Mouse (Mus musculus) embryonic facial prominence, embryonic 11.5 days (tissue): ENCODE data around the gene Nop53. TPM values are rescaled to one million over a fixed set of nuclear protein-coding genes. Genes with fewer than 3 reads are reported as not detected.

ENCODE experiments used
- ATAC-seq: fragments of 200-750 bp; cut with Nextera tagmentation; replicated peaks from 2 replicates; pipeline ENCODE4 v1.8.0; 2017; ENCODE audit warnings: low read depth; ENCODE audit not compliant: insufficient number of reproducible peaks, low FRiP score, low TSS enrichment
- DNase-seq: peaks from one replicate; pipeline ENCODE4 v3.0.0-alpha.2; 2015; ENCODE audit warnings: low spot score
- H3K27ac ChIP-seq: fragments of 300-500 bp; sonication (generic); replicated peaks from 2 replicates; pipeline ENCODE4 v1.5.1; 2014; ENCODE audit warnings: mild to moderate bottlenecking, low read depth, low read length, control low read depth
- H3K27me3 ChIP-seq: fragments of 300-500 bp; sonication (generic); 2 replicates; pipeline ENCODE4 v1.6.1; 2014; ENCODE audit warnings: mild to moderate bottlenecking, low read length, moderate library complexity, mixed read lengths; ENCODE audit not compliant: control insufficient read depth, insufficient read depth
- H3K36me3 ChIP-seq: fragments of 300-500 bp; sonication (generic); replicated peaks from 2 replicates; pipeline ENCODE4 v1.6.1; 2014; ENCODE audit warnings: low read depth, mild to moderate bottlenecking, low read length, moderate library complexity, mixed read lengths; ENCODE audit not compliant: control insufficient read depth, insufficient read depth
- H3K4me1 ChIP-seq: fragments of 300-500 bp; sonication (generic); 2 replicates; pipeline ENCODE4 v1.6.1; 2014; ENCODE audit warnings: low read length, mixed read lengths; ENCODE audit not compliant: control insufficient read depth, insufficient read depth
- H3K4me2 ChIP-seq: fragments of 300-500 bp; sonication (generic); 2 replicates; pipeline ENCODE4 v1.6.1; 2014; ENCODE audit warnings: low read depth, mild to moderate bottlenecking, control low read depth, low read length, moderate library complexity
- H3K4me3 ChIP-seq: fragments of 300-500 bp; sonication (generic); 2 replicates; pipeline ENCODE4 v1.5.1; 2014; ENCODE audit warnings: low read depth, low read length, control low read depth
- H3K9ac ChIP-seq: fragments of 300-500 bp; sonication (generic); replicated peaks from 2 replicates; pipeline ENCODE4 v1.6.1; 2014; ENCODE audit warnings: mild to moderate bottlenecking, control low read depth, low read length
- H3K9me3 ChIP-seq: fragments of 300-500 bp; sonication (generic); replicated peaks from 2 replicates; pipeline ENCODE4 v1.6.1; 2016; ENCODE audit warnings: mild to moderate bottlenecking, low read length, inconsistent platforms, mixed read lengths; ENCODE audit not compliant: control insufficient read depth
- WGBS: fragments of 180-500 bp; shearing (Covaris S2); extraction: QIAGEN DNeasy Blood & Tissue Kit; methylation state at CpG from one replicate; pipeline ENCODE4 v1.1.7; 2014; 5-methylcytosine and 5-hydroxymethylcytosine counted together
- polyA plus RNA-seq: library from polyadenylated mRNA; unstranded; fragments of >200 nt; fragmentation: Nextera tagmentation; extraction: Ambion mirVana; gene quantifications from 2 replicates; pipeline ENCODE4 v1.2.1, GENCODE M21; 2014

Gene Nop53
- polyA plus RNA-seq, 1 experiment from 2014 or later = 194 TPM

- H3K4me2 ChIP-seq = no peak overlapping the region
- no peak overlapping the region for H3K27ac ChIP-seq
- no peaks in the 10 kb centered on the region for H3K9me3 ChIP-seq
- DNase-seq (no peak), ATAC-seq (no peak)
- no peak overlapping the region for H3K9ac ChIP-seq
- no peaks in the 10 kb centered on the region for H3K27me3 ChIP-seq
- WGBS = 72% methylated on average over 7 of the region's 7 CpGs
- H3K36me3 ChIP-seq = no peaks in the 10 kb centered on the region
- H3K4me1 ChIP-seq = no peaks in the 10 kb centered on the region
- no peak overlapping the region for H3K4me3 ChIP-seq
These were observed 40.0 kb downstream of the Nop53 start for GRCm38 (mm10) chr7:15905861-15906260.

- no peak overlapping the region for H3K4me3 ChIP-seq
- ATAC-seq (no peak), DNase-seq (no peak)
- no peaks in the 10 kb centered on the region for H3K36me3 ChIP-seq
- H3K27ac ChIP-seq = no peak overlapping the region
- WGBS = 81% methylated on average over 9 of the region's 9 CpGs
- H3K9me3 ChIP-seq = no peaks in the 10 kb centered on the region
- H3K9ac ChIP-seq = no peak overlapping the region
- no peaks in the 10 kb centered on the region for H3K27me3 ChIP-seq
- no peaks in the 10 kb centered on the region for H3K4me1 ChIP-seq
- no peak overlapping the region for H3K4me2 ChIP-seq
These were observed 44.4 kb downstream of the Nop53 start for GRCm38 (mm10) chr7:15901366-15902048.

GRCm38 (mm10) chr7:15894251-15894650 lies 51.6 kb downstream of the Nop53 start:
- 85% methylated on average over 1 of the region's 1 CpGs for WGBS
- no peak overlapping the region for H3K4me2 ChIP-seq
- H3K27me3 ChIP-seq = no peaks in the 10 kb centered on the region
- H3K9ac ChIP-seq = no peak overlapping the region
- no peaks in the 10 kb centered on the region for H3K9me3 ChIP-seq
- DNase-seq (no peak), ATAC-seq (no peak)
- H3K4me3 ChIP-seq = no peak overlapping the region
- no peaks in the 10 kb centered on the region for H3K4me1 ChIP-seq
- H3K27ac ChIP-seq = no peak overlapping the region
- no peaks in the 10 kb centered on the region for H3K36me3 ChIP-seq

Other genes starting within 250 kb of the Nop53 start
- not detected in 2 replicates for gene Obox5, start 195.9 kb downstream of the Nop53 start, polyA plus RNA-seq
- not detected in 2 replicates for gene Obox6, start 106.4 kb downstream of the Nop53 start, polyA plus RNA-seq
- gene Crx, start 66.1 kb downstream of the Nop53 start, polyA plus RNA-seq = 0.10 TPM in 1 of 2 replicates, not detected in the other
- gene Crxos, start 63.5 kb downstream of the Nop53 start, polyA plus RNA-seq = not detected in 2 replicates
- 981 and 984 TPM in 2 replicates for gene Selenow, start 23.7 kb downstream of the Nop53 start, polyA plus RNA-seq
- gene Ehd2, start 21.5 kb upstream of the Nop53 start, polyA plus RNA-seq = 10.2 and 10.6 TPM in 2 replicates
- 4.2 and 5.9 TPM in 2 replicates for gene Bicra, start 101.8 kb upstream of the Nop53 start, polyA plus RNA-seq
- gene Zfp541, start 115.7 kb upstream of the Nop53 start, polyA plus RNA-seq = not detected in 2 replicates
- 147 and 168 TPM in 2 replicates for gene Napa, start 152.4 kb upstream of the Nop53 start, polyA plus RNA-seq
- gene Kptn, start 173.8 kb upstream of the Nop53 start, polyA plus RNA-seq = 22.1 and 23.5 TPM in 2 replicates
- gene Slc8a2, start 183.8 kb upstream of the Nop53 start, polyA plus RNA-seq = 0.25 and 0.42 TPM in 2 replicates
- gene Meis3, start 229.0 kb upstream of the Nop53 start, polyA plus RNA-seq = 34.0 and 47.1 TPM in 2 replicates